Mouse (Mus musculus): ENCODE results near the gene Defb25.

DNA sequence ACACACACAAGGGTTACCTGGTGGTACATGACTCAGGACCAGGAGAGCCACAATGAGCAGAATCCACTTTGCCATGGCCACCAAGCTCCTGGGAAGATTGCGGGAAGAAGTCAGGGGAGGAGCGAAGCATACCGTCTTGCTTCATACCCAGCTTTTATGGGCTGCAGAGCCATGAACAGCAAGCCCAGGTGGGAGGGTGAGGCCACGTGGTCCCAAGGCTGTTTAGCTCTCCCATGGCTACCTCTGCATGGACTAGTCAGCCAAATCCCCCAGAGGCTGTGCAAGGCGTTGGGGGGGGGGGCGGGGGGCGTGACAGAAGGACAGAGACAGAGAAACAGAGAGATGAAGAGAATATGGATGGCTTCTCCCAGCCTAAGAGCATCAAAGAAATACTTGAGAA is at the start of gene Defb25:
- TF ChIP-seq POLR2A (IDR thresholded peaks at IDR 0.05; ENCODE audit: borderline replicate concordance, low read depth, low read length) = no peak
- TF ChIP-seq CTCF (IDR thresholded peaks at IDR 0.05; ENCODE audit: low read depth, low read length) = no peak

All from bone marrow macrophage, adult 2 months (primary cell).